Mouse (Mus musculus) lung, postnatal 25 days (tissue): ENCODE results near the gene Unc119b.
A peak's percentile ranks its signal among the peaks of the same experiment; 100 is the strongest.
"Not testable (repeated sequence)": the region's sequence is repeated elsewhere in the genome, so short reads cannot be mapped to it uniquely, and the experiment has no call there.

Source experiments
- DNase-seq: peaks from one replicate; pipeline ENCODE4 v3.0.0; 2022; ENCODE audit warnings: low spot score

Gene Unc119b

DNA sequence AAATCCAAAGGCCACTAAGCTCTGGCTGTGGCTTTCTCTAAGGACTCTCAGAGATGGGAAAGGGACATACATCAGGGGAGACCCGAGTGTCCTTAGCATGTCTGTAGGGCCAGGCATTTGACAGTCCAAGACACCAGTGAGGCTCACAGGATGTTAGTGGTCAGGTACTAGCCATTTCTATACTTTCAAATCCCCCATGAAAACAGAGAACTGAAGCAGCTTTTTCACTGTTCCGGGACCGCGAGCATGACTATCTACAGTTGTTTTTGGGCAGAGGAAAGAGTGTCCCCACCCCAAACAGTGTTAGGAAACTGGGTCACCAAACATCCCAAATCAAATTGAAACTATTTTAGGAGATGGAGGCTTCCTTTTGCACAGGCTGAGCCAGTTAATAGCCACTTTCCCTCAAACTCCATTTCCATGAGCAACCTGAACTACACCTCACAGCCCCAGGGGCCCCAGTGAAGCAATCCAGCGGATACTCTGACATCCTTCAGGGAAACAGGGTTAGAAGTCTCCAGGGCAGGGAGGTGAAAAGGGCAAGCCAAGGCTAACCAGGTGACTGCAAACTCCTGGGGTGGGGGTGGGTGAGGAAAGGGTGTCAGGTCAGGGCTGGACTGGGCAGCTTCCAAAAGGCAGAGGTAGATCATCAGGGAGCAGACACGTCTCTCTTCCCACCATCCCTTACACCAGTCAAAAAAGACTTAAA, 1.3 kb downstream of the Unc119b start:
- no peak for DNase-seq

GRCm38 (mm10) chr5:115132465-115132864, 2.3 kb downstream of the Unc119b start:
- DNase-seq = no peak

DNA sequence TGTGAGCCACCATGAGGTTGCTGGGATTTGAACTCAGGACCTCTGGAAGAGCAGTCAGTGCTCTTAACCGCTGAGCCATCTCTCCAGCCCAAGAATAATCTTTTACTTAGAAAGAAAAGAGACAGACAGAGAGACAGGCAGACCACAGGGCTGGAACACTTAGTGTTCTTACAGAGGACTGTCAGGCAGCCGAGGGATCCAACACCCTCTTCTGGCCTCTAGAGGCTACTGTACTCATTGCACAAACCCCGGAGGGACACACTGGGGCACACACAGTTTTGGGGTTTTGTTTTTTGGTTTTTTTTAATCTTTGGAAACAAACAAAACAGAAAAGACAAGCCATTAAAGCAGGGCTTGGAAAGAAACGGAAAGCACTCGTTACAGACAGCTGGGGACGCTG, 5.4 kb downstream of the Unc119b start:
- no peak for DNase-seq

DNA sequence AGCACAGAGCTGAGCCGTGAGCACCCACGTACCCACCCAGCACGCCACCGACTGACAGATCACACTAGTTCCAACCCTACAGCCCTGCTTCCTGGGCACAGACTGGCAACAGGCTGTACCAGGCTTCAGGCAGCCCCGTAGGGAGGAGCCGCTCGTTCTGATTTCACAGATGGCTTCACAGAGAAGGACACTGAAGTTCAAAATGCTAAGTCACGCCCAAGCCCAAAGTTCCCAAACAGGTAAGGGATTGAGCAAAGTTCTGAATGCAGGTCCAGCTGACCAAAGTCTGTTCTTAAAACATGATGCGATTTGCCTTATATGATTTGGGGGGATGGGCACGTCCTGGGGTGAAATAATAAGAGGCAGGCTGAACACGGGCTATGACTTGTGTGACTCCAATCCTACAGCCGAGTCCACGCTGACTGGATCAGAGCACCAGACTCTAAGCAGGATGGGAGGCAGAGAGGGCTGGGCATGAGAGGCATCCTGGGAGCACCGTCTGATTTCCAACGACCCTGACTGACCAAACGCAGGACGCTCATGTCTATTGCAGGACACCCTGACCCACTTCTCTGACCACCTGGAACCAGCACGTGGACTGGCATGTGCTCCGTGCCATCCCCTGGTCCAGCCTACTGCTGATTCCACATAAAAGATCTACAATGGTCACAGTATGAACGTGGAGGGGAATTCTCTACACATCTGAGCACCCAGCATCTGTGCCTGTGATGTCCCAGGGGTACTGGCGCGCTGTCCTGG, 7.2 kb downstream of the Unc119b start:
- DNase-seq = no peak

DNA sequence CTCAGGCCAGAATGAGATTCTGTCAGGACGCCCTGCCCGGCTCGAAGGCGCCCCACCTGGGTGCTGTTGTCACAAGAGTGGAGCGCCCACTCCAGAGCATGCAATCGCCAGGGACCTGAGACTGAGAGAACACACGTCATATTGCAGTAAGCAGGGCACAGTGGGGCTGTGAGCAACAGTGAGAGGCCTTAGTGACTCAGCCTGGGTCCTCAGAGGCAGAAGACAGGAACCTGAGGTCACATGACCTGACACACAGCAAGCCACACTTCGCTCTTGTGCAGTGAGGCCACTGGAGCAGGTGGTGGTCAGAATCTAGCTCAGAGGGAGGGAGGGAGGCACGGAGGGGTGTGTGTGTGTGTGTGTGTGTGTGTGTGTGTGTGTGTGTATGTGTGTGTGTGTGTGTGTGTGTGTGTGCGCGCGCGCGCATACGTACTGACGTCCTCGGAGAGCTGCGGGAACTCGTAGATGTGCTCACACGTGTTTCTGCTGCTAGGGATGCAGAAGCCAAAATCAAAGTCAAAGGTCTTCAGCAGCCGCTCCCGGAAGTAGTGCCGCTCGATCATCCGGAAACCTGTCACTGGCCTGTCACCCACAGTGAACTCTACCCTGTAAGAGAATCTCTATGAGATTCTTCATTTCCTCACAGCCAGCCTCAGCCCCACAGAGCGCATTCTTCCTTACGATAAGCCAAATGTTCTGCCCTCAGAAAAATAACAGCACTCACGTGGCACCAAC, 8.0 kb downstream of the Unc119b start:
- no peak for DNase-seq

GRCm38 (mm10) chr5:115125211-115125871, 9.4 kb downstream of the Unc119b start:
- DNase-seq = peak; percentile 87

GRCm38 (mm10) chr5:115124690-115125089, 10.1 kb downstream of the Unc119b start:
- DNase-seq = no peak

GRCm38 (mm10) chr5:115120978-115121377, 13.8 kb downstream of the Unc119b start:
- no peak for DNase-seq

- peak; percentile 81 for DNase-seq
These were observed 15.7 kb downstream of the Unc119b start, which contains the start of gene Acads for GRCm38 (mm10) chr5:115118961-115119570. Gene Acads, minus strand, starts transcription at chr5:115119346.

- DNase-seq = no peak
These were observed 17.3 kb downstream of the Unc119b start for GRCm38 (mm10) chr5:115117467-115117866.

GRCm38 (mm10) chr5:115116426-115116825, 18.3 kb downstream of the Unc119b start:
- no peak for DNase-seq

DNA sequence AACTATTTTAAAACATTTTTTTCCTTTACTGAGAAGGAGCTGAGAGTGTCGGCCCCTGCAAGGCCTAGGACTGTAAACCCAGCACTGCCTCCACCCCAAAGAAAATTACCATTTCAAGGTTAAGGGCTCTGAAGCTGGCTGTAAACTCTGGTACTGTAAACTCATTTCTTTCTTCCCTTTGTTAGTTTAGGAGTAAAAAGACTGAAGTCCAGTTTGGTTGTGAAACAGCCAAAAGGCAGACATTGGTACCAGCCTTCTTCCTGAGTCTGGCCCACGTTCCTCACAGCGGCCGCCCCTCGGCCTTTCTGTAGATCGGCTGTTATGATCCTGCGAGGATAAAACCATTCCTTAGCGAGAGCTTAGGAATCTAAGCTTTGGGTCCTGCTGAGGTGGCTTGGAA, 20.3 kb downstream of the Unc119b start:
- DNase-seq = no peak

GRCm38 (mm10) chr5:115113244-115113643, 21.5 kb downstream of the Unc119b start:
- no peak for DNase-seq

DNA sequence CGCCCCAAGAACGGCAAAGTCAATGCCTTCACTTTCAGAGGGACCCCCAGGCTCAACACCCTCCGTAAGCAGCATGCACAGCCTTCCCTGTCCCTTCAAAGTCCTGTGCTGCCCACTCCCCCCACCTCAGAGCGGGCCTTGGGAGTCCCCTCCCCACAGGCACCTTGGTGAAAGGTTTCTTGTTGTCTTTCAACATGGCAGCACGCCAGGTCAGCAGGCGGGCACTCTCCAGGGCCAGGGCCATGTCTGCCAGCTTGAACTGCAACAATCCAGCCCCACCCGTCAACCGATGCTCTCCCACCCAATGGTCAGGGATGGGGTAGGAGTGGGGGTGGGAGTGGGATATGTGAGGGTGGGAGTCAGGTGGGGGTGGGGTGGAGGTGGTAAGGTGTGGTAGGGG, 23.6 kb downstream of the Unc119b start:
- DNase-seq = no peak

GRCm38 (mm10) chr5:115103253-115103652, 31.5 kb downstream of the Unc119b start:
- not testable (repeated sequence) for DNase-seq

DNA sequence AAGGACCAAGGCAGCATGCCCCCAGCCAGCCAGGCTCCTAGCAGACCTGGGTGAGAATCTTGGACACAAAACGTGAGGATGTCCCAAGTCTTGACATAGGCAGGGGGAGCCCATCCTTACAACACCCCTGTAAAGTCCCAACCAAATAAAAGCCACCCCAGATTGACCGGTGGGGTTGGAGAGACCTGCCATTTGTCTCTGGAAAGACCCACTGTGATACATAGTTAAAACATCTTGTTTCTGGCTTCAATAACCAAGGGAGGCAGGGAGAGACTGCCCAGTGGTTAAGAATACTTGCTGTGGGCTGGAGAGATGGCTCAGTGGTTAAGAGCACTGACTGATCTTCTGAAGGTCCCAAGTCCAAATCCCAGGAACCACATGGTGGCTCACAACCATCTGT, 32.5 kb downstream of the Unc119b start:
- DNase-seq = no peak

GRCm38 (mm10) chr5:115100473-115100872, 34.3 kb downstream of the Unc119b start:
- DNase-seq = no peak

- DNase-seq = peak; percentile 22
These were observed 34.8 kb downstream of the Unc119b start for GRCm38 (mm10) chr5:115099991-115100390.

- DNase-seq = no peak
These were observed 35.2 kb downstream of the Unc119b start for GRCm38 (mm10) chr5:115099530-115099929.

- no peak for DNase-seq
These were observed 36.6 kb downstream of the Unc119b start, which contains the start of gene Gm10401 for GRCm38 (mm10) chr5:115098195-115098594. Gene Gm10401, minus strand, starts transcription at chr5:115098295.

GRCm38 (mm10) chr5:115091776-115092175, 43.0 kb downstream of the Unc119b start:
- no peak for DNase-seq

GRCm38 (mm10) chr5:115091015-115091414, 43.8 kb downstream of the Unc119b start:
- DNase-seq = no peak
